Mouse (Mus musculus) adrenal gland, adult 2 months (tissue): ENCODE results near the gene Sycp2. TPM values are rescaled to one million over a fixed set of nuclear protein-coding genes. Genes with fewer than 3 reads are reported as not detected.
A peak's percentile ranks its signal among the peaks of the same experiment; 100 is the strongest.
"Not testable (repeated sequence)": the region's sequence is repeated elsewhere in the genome, so short reads cannot be mapped to it uniquely, and the experiment has no call there.

Experiments
- DNase-seq: peaks from one replicate; pipeline ENCODE4 v3.0.0; 2021
- polyA plus RNA-seq: library from polyadenylated mRNA; depleted of rRNA; stranded (reverse); fragments of >200 nt; gene quantifications from 2 replicates; pipeline ENCODE4 v1.2.3, GENCODE M21; 2012
- total RNA-seq, 2 experiments: library from RNA; stranded (reverse); gene quantifications; 2 replicates each; pipeline ENCODE4 v1.2.3; 2021

Sycp2 gene
- total and polyA plus RNA-seq, 3 experiments = 0.06 to 0.21 TPM; not detected in 1

GRCm38 (mm10) chr2:178413481-178414260 is 6.2 kb upstream of the Sycp2 start:
- peak; percentile 27 for DNase-seq

GRCm38 (mm10) chr2:178413081-178413480 is 5.6 kb upstream of the Sycp2 start:
- no peak for DNase-seq

- DNase-seq = no peak
These were observed 5.1 kb upstream of the Sycp2 start for GRCm38 (mm10) chr2:178412598-178412997.

- no peak for DNase-seq
These were observed 2.8 kb upstream of the Sycp2 start for GRCm38 (mm10) chr2:178410286-178410685.

- DNase-seq = no peak
These were observed 1.5 kb upstream of the Sycp2 start for GRCm38 (mm10) chr2:178409024-178409423.

- DNase-seq = no peak
These were observed 64.9 kb downstream of the Sycp2 start for GRCm38 (mm10) chr2:178342597-178342996.

- DNase-seq = not testable (repeated sequence)
These were observed 65.4 kb downstream of the Sycp2 start for GRCm38 (mm10) chr2:178342105-178342504.

- DNase-seq = no peak
These were observed 68.4 kb downstream of the Sycp2 start for GRCm38 (mm10) chr2:178339044-178339443.

GRCm38 (mm10) chr2:178337878-178338277 is 69.6 kb downstream of the Sycp2 start:
- DNase-seq = no peak

- DNase-seq = no peak
These were observed 77.5 kb downstream of the Sycp2 start for GRCm38 (mm10) chr2:178329986-178330385.

GRCm38 (mm10) chr2:178329551-178329950 is 77.9 kb downstream of the Sycp2 start:
- DNase-seq = no peak

GRCm38 (mm10) chr2:178327466-178328040 is 79.9 kb downstream of the Sycp2 start:
- DNase-seq = peak; percentile 46

- no peak for DNase-seq
These were observed 80.6 kb downstream of the Sycp2 start for GRCm38 (mm10) chr2:178326750-178327465.

- no peak for DNase-seq
These were observed 81.4 kb downstream of the Sycp2 start for GRCm38 (mm10) chr2:178326067-178326466.

GRCm38 (mm10) chr2:178324818-178325217 is 82.7 kb downstream of the Sycp2 start:
- no peak for DNase-seq

- no peak for DNase-seq
These were observed 83.1 kb downstream of the Sycp2 start for GRCm38 (mm10) chr2:178324410-178324809.

GRCm38 (mm10) chr2:178321271-178321670 is 86.2 kb downstream of the Sycp2 start:
- no peak for DNase-seq

GRCm38 (mm10) chr2:178319766-178320165 is 87.7 kb downstream of the Sycp2 start:
- DNase-seq = no peak

GRCm38 (mm10) chr2:178316281-178316680 is 91.2 kb downstream of the Sycp2 start:
- DNase-seq = no peak

GRCm38 (mm10) chr2:178313539-178313938 is 93.9 kb downstream of the Sycp2 start:
- no peak for DNase-seq

- no peak for DNase-seq
These were observed 102.8 kb downstream of the Sycp2 start for GRCm38 (mm10) chr2:178304669-178305068.

- no peak for DNase-seq
These were observed 103.3 kb downstream of the Sycp2 start for GRCm38 (mm10) chr2:178304188-178304529.
